11 mouse cellular contexts compared by ENCODE assay signal in genomic region chr13:63701199-63702175, GRCm38 (mm10).
DNase-seq lines count a peak whose midpoint lies in the region; ATAC-seq and TF ChIP-seq lines count a peak whose summit lies in the region.
"Had no signal": no experiment of that assay in that cellular context is flagged by ENCODE, and none has a peak within 500 bp of the region (broad histone marks: within the 10 kb centered on the region; RNA-seq: fewer than 3 reads in every experiment).

No protein-coding gene starts in this region.

- H3K27me3 ChIP-seq in hindbrain, embryonic 13.5 days, result no peaks in the 10 kb centered on the region
- H3K27me3 ChIP-seq in hindbrain, embryonic 14.5 days (ENCODE audit: control insufficient read depth, insufficient read depth, low read length), result no peaks in the 10 kb centered on the region
- H3K27me3 ChIP-seq in heart, adult 2 months (ENCODE audit: control insufficient read depth, insufficient read depth, low read length), result no peaks in the 10 kb centered on the region

- no peak for TF ChIP-seq POLR2A in heart, adult 2 months (IDR thresholded peaks at IDR 0.05; ENCODE audit: insufficient read depth, low read depth, low read length)

- no peaks in the 10 kb centered on the region for H3K9me3 ChIP-seq in hindbrain, embryonic 13.5 days
- H3K9me3 ChIP-seq in hindbrain, embryonic 14.5 days (ENCODE audit: control insufficient read depth, low read length), result no peaks in the 10 kb centered on the region

- H3K79me2 ChIP-seq in heart, adult 2 months (replicated peaks; ENCODE audit: control insufficient read depth, insufficient read depth, low read length), result no peaks in the 10 kb centered on the region

- peaks cover 10% of the 10 kb centered on the region; the same call in 1 of the 2 replicates for H3K4me1 ChIP-seq in hindbrain, embryonic 13.5 days (replicated peaks)
- H3K4me1 ChIP-seq in hindbrain, embryonic 14.5 days (replicated peaks; ENCODE audit: control insufficient read depth, insufficient read depth, low read length), result no peaks in the 10 kb centered on the region
- no peaks in the 10 kb centered on the region for H3K4me1 ChIP-seq in heart, adult 2 months (ENCODE audit: control insufficient read depth, insufficient read depth, low read length)

- no peak for TF ChIP-seq EP300 in heart, adult 2 months (IDR thresholded peaks at IDR 0.05; ENCODE audit: insufficient read depth, low read depth, low read length)

- no peak overlapping the region for H3K9ac ChIP-seq in hindbrain, embryonic 13.5 days
- H3K9ac ChIP-seq in hindbrain, embryonic 14.5 days, result no peak overlapping the region
- no peak overlapping the region for H3K9ac ChIP-seq in heart, adult 2 months (ENCODE audit: low read depth, low read length)
- H3K9ac ChIP-seq: liver, embryonic 14.5 days had no signal

- H3K27ac ChIP-seq in hindbrain, embryonic 13.5 days, result peak overlapping the region; percentile 60; the same call in 1 of the 2 replicates
- no peak overlapping the region; the same call in 1 of the 2 replicates for H3K27ac ChIP-seq in hindbrain, embryonic 14.5 days
- no peak overlapping the region for H3K27ac ChIP-seq in heart, adult 2 months
- H3K27ac ChIP-seq: liver, embryonic 14.5 days had no signal

- WGBS in hindbrain, embryonic 13.5 days, result 43% methylated on average over 9 of the region's 9 CpGs
- WGBS in hindbrain, embryonic 14.5 days, result 45% methylated on average over 9 of the region's 9 CpGs
- WGBS in heart, adult 2 months, result 59% methylated on average over 9 of the region's 9 CpGs

- no peak for DNase-seq in hindbrain, embryonic 14.5 days (ENCODE audit: low spot score)
- peak; percentile 47 for DNase-seq in induced T-regulatory cell, adult 2 months (ENCODE audit: low read depth)
- peak; percentile 62 to 70 for DNase-seq in natural killer cell, adult 2 months (ENCODE audit: low spot score in 2 of 2)
- no peak for DNase-seq in heart, adult 2 months
- no peak for DNase-seq in layer of hippocampus, postnatal 25 days (ENCODE audit: extremely low spot score in 1 of 2, low spot score in 1 of 2)
- DNase-seq in layer of hippocampus, postnatal 36 days, result no peak
- DNase-seq: adrenal gland, postnatal 25 days; heart, postnatal 4 days had no signal

- ATAC-seq in hindbrain, embryonic 13.5 days (ENCODE audit: low FRiP score), result no peak
- ATAC-seq in hindbrain, embryonic 14.5 days (ENCODE audit: low FRiP score), result no peak
- ATAC-seq in CD4-positive, CD25-positive, alpha-beta regulatory T cell, adult 4 months, result peak; percentile 45

- TF ChIP-seq CTCF in heart, adult 2 months (IDR thresholded peaks at IDR 0.05), result no peak

- H3K4me3 ChIP-seq in hindbrain, embryonic 13.5 days, result no peak overlapping the region
- no peak overlapping the region for H3K4me3 ChIP-seq in hindbrain, embryonic 14.5 days (replicated peaks; ENCODE audit: low read length)
- no peak overlapping the region for H3K4me3 ChIP-seq in heart, adult 2 months

- H3K36me3 ChIP-seq in hindbrain, embryonic 13.5 days, result no peaks in the 10 kb centered on the region
- H3K36me3 ChIP-seq in hindbrain, embryonic 14.5 days (replicated peaks; ENCODE audit: control insufficient read depth, insufficient read depth), result no peaks in the 10 kb centered on the region
- H3K36me3 ChIP-seq in heart, adult 2 months (ENCODE audit: control insufficient read depth, insufficient read depth, low read length), result no peaks in the 10 kb centered on the region

- H3K4me2 ChIP-seq in hindbrain, embryonic 13.5 days, result no peak overlapping the region
- no peak overlapping the region for H3K4me2 ChIP-seq in hindbrain, embryonic 14.5 days (replicated peaks)

- intact Hi-C loops in heart, adult 2 months (cut with DNase I), result no loop called here

Comparison
In these comparisons a context has a peak if more than half of its experiments do, and no peak if none do; other contexts are left out.
1. DNase-seq: peak in induced T-regulatory cell, adult 2 months (single experiment) and natural killer cell, adult 2 months (2 of 2); none in hindbrain, embryonic 14.5 days (single experiment), heart, adult 2 months (0 of 2), layer of hippocampus, postnatal 25 days (0 of 2) and layer of hippocampus, postnatal 36 days (0 of 2).